Mouse (Mus musculus): ENCODE results near the gene Ssbp3. TPM values are rescaled to one million over a fixed set of nuclear protein-coding genes. Genes with fewer than 3 reads are reported as not detected.

Gene Ssbp3
- total RNA-seq, 2 experiments from 2014 or later, result 41.6 to 45.0 TPM

DNA sequence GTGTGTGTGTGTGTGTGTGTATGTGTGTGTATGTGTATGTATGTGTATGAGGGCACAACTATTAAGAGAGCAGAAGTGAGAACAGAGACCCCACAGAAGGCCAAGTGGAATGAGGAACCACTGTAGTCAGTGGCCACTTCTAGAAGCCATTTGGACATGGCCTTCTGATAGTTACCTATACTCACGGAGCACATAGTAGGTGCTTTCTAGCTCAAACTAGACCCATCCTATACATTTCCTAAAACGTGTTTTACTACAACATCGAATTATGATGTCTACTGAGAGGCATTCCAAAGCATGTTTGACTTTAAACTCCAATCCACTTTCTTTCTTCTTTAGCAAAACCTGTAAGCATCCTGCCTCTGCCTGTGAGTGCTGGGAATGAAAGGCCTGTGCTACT, 4.6 kb upstream of the Ssbp3 start:
- intact Hi-C loops (cut with DNase I), result no loop called here

DNA sequence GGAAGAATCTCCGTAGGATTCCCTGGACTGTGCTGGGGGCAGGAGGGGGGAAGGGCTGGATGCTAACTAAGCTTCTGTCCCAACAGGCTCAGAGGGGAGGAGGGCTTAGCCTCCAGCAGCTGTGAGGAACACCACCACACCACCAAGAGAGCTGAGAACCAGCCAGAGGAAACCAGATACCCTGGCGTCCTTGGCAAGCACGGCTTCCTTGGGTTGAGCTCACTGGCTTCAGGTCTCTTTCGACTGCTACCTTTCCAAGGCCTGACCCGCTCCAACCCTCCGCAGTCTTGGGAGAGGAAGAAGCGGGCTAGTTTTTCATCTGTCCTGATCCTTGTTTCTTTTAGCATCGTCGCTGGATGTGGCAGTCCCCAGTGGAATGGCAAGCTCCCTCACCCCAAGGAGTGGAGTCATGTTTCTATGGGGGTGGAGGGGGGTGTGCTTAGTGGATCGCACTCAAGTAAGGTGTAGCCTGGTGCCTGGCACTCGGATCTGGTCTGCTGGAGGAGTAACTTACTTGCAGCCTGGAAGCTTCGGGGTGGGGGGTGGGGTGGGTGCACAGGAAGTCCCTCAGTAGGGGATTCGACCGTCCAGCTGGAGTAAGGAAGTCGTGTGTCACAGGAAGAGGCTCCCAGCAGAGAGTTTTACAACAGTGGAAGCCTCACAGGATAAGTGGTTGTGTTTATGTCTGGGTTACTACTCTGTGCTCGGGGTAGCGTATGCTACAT, 2.6 kb upstream of the Ssbp3 start:
- peak; percentile 23 for DNase-seq (ENCODE audit: low spot score)
- intact Hi-C loops (cut with DNase I), result no loop called here

More for the DNA sequence above, 4.6 kb upstream of the Ssbp3 start:
- no peak for DNase-seq (ENCODE audit: low spot score)

DNA sequence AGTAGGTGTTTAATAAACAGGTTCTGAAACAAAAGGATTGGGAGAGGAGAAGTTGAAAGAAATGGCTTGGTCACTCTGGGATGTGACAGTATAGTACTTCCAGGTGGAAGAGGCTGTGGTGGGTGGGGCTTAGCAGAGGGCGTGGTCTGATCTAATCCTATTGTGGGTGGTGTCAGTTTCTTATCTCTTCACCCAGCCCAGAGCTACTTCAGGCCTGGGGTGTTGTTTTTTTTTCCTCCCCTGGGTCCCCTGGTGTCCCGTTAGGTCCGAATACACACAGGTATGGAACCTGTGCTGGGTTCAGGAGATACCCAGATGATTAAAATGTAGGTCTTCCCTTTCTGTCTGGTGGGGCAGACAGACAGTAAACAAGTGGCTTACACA, 2.1 kb upstream of the Ssbp3 start:
- DNase-seq (ENCODE audit: low spot score), result peak; percentile 49
- intact Hi-C loops (cut with DNase I), result no loop called here

DNA sequence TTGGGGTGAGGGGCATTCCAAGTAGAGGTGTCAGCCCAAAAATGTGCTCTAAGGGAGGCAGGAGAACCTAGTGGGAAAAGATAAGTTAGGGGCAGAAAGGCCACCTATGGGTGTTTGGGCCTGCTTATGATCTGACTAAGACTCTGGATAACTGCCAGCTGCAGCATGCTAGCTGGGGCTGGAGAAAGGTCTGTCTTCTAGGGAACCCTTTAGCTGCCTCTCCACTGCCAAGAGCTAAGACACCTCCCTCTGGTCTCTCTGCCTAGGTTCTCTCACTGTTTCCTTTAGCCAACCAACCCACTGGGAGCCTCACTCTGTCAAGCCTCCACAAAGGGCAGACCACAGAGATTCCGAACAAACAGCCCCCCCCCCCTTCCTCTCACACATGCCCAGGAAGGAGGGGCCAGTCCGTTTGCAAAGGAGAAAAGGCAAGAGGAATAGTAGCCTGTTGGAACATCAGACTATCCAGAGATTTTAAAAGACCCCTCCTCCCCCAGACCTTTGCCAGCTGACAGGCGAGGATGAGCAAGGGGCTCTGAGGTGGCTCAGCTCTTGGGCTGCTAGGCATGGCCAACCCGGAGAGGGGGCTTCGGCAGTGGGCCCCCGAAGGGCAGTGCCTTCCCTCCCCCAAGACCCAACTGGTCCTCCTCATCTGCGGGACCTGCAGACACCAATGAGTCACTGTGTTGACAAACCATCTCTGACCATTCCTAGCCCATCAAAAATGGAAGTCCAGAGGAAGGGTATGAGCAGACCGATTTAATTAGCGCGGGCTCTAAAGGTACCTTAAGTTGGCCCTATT, 1.4 kb upstream of the Ssbp3 start:
- intact Hi-C loops (cut with DNase I), result loop anchor here (1.0 kb wide), 1 partner anchor 69 kb away; no protein-coding TSS in a partner anchor

DNA sequence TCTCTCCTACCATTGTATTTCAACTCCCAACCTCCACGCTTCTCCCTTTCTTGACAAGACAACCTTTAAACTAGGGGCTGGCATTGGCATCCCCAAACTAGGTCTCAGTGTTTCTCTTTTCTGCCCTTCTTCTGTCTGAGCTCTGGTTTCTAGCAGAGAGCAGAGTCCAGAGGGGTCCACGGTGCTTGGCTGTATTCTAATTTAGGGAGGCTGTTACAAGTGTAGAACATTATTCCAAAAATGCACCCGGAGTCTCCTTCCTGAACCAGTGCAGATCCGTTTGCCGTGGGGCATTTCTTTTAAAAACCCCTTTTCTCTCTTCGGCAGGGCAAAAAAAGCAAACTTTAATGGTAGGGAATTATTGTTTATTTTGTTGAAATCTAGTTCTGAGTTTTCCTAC, 704 bp upstream of the Ssbp3 start:
- intact Hi-C loops (cut with DNase I), result loop anchor here (1.0 to 5.0 kb wide), 4 partner anchors 69 to 253 kb away; partner anchors contain the start of genes Cyb5rl and Mrpl37
- no peak for DNase-seq (ENCODE audit: low spot score)

More for the DNA sequence above, 1.4 kb upstream of the Ssbp3 start:
- peak; percentile 48 for DNase-seq (ENCODE audit: low spot score)

DNA sequence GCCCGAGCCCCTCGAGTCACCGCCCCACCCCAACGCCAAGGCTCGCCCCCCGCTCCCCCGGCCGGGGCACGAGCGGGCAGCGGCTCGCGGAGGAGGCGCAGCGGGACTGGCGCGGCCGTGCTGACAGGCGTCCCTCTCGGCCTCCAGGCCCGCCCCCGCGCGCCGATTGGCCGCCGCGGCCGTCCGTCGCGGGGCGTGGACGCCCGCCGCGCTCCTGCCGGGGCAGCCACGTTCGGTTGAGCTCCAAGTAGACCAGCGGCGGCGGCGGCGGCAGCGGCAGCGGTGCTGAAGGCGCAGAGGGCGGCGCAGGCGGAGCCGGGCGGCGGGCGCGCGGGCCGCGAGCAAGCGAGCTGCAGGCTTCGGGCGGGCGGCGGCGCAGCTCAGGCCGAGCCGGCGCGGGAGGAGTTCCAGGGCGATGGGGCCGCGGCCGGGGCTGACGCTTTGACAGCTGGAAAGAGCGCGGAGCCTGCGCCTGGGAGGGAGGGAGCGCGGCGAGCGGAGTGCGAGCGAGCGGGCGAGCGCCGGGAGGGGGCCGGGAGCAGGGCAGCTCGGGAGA, 823 bp downstream of the Ssbp3 start:
- peak; percentile 94 for DNase-seq (ENCODE audit: low spot score)

DNA sequence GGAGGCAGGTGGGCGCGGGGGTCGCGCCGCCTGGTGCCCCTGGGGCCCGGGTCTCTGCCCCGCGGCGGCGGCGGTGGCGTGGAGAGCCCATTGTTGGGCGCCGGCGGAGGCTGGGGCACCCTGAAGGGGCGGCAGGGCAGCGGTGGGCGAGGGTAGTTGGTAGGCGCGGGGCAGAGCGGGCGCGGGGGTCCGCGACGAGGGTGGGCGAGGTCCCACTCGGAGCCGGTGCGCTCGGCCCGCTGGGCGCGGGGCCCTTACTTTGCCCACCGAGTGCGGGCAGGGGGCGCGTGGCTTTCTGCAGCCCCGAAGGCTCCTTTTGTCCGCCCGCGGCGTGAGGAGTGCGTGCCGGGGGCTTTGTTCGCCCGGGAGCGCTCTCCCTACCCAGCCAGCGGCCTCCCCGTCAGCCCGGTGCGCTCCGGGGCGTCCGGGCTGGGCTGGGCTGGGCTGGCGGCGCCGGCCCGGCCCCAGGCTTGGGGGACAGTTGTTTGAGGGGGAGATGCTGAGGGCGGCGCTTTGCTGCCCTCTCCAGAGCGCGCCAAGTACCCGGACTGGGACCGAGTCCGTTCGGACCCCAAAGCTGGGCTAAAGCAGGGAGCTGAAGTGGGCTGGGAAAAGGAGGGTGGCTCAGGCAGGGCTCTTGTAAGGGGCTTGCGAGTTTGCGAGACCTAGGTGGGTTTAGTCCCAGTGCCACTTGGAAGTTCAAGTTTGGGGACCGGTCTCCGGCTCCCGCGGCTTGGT, 1.6 kb downstream of the Ssbp3 start:
- DNase-seq (ENCODE audit: low spot score), result no peak
- intact Hi-C loops (cut with DNase I), result loop anchor here (2.0 to 5.0 kb wide), 3 partner anchors 77 to 250 kb away; partner anchors contain the start of genes Cyb5rl and Mrpl37

More for the DNA sequence above, 823 bp downstream of the Ssbp3 start:
- intact Hi-C loops (cut with DNase I), result loop anchor here (2.0 to 5.0 kb wide), 3 partner anchors 77 to 251 kb away; partner anchors contain the start of genes Cyb5rl and Mrpl37

DNA sequence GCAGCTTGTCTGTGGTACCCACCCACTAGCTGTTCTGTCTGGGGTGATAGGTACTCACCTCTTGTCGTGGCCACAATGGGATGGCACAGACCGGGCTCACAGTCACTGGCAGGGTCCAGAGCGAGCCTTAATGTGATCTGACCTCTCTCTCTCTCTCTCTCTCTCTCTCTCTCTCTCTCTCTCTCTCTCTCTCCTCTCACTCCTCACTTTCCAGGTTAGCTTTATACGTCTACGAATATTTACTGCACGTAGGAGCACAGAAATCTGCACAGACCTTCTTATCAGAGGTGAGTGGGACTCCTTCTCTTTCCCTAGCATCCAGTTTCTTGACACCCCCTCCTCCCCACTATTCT, 2.2 kb downstream of the Ssbp3 start:
- DNase-seq (ENCODE audit: low spot score), result no peak
- intact Hi-C loops (cut with DNase I), result loop anchor here (5.0 kb wide), 2 partner anchors 155 to 250 kb away; partner anchors contain the start of genes Cyb5rl and Mrpl37

DNA sequence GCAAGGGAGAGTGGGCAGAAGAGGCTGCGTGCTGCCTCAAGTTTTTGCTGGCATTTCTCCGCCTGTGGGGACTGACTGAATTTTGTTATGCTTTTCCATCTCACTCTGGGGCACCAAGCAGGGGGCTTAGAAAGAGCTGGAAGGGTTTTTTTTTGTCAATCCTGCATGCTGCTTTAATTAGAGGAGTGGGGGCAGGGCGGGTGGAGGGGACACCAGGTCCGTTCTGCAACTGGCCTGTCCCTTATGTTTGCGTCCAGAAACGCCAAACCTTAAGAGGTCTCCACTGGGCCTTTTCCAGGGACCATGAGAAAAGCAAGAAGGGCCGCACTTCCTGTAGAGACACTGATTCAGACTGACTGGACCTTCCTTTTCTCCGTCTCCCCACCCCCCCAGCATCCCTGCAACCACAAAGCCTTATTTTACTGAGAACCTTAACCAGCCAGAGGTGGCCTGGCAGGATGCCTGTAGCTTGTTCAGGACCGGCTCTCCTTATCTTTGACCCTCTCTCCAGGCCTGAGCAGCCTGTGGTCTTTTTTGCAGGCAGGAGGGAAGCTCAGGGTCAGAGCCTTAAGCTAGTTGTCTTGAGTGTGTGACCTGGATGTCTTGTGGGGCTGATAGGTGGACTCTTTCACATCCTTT, 3.0 kb downstream of the Ssbp3 start:
- DNase-seq (ENCODE audit: low spot score), result no peak
- intact Hi-C loops (cut with DNase I), result loop anchor here (5.0 kb wide), 2 partner anchors 154 to 249 kb away; partner anchors contain the start of genes Cyb5rl and Mrpl37

DNA sequence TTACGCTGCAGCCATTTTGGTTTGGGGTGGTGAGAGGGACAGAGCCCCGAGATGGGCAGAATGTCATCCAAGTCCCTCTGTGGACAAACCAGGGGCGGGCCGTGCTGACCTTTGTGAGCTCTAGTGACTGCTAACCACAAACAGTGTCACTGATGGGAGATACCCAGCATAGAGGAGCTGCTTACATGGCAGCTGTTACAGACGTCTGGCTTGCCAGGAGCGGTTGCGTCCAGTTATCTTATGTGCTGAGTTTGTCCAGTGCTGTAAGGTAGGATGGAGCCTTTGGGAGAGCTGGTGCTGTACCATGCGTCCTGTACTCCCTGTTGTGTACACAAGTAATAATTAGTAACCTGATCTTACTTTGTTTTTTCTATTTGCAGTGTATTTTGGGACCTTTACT, 4.8 kb downstream of the Ssbp3 start:
- intact Hi-C loops (cut with DNase I), result no loop called here
- no peak for DNase-seq (ENCODE audit: low spot score)

DNA sequence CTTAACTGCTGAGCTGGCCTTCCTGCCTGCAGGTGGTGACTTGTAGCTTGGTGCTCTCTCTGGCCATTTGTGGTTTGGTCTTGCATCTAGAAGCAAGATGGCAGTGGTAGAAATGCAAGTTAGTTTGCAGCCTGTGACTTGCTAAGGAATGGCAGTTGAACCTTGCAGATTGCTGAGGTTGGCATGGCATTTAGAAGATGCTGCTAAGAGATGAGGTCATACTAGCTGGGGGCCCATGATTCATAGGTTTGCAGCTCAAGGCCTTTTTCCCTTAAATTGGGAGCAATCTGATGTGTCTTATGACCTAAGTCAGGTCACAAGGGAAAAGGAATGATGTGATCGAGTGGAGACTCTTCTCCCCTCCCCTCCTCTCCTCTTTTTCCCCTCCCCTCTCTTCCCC, 7.8 kb downstream of the Ssbp3 start:
- intact Hi-C loops (cut with DNase I), result no loop called here
- DNase-seq (ENCODE audit: low spot score), result no peak

DNA sequence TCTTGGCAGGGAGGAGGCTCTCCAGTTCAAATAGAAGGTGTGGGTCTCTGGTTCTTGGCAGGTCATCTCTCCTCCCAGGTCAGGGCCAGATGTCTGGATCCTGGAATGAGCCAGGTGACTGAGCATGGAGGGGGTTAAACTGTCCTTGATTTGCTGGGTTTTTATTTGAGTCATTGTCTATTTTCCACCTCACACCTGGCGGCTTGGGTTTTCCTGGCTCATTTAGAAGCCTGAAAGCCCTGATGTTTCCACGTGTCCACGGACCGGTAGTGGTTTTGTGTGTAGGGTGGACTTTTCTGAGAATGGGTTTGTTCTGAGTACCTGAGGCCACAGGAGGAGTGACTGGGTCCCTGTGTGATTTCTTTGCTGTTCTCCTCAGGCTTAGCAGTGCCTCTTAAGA, 9.6 kb downstream of the Ssbp3 start:
- intact Hi-C loops (cut with DNase I), result no loop called here
- no peak for DNase-seq (ENCODE audit: low spot score)

DNA sequence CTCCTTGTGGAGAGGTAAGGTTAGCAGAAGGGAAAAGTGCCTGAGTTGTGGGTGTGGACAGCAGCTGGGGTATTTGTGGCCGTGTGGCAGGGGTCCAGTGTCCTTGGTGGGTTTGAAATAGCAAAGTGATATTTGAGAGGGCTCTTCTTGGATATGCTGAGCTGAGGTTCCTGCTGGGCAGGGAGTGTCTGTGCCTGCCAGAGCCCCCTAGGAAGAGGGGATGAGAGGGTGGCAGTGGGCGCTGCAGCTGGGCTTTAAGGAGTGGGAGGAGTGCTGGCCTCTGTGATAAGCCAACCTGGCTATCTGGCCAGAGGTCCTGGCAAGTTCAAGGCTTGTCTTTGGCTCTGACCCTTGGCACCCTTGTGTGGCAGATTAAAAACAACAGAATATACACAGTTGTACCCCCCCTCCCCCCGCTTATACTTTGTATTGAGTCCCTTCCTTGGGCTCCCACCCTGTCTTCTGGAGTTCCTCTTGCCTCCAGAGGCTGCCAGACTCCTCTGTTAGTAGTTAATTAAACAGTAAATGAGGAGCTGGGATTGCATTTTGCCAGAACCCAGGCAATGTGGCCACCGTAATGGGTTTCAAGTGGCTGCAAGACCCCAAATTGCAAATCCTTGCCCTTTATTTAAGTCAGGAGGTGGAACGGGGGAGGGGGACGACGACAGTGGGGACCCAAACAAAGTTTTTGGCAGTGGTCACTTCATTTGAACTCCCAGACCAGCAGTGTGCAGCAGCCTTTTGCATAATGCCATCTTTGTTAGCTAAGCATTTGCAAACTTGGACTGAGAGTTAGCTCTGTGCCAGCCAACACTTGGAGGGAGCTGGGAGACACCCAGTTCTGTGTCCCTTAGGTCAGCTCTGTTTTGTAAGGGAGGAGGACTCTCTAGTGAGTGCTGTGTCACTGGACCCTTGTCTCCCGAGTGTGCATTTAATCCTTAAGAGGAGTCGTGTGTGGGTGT, 11.2 kb downstream of the Ssbp3 start:
- DNase-seq (ENCODE audit: low spot score), result no peak
- intact Hi-C loops (cut with DNase I), result no loop called here

DNA sequence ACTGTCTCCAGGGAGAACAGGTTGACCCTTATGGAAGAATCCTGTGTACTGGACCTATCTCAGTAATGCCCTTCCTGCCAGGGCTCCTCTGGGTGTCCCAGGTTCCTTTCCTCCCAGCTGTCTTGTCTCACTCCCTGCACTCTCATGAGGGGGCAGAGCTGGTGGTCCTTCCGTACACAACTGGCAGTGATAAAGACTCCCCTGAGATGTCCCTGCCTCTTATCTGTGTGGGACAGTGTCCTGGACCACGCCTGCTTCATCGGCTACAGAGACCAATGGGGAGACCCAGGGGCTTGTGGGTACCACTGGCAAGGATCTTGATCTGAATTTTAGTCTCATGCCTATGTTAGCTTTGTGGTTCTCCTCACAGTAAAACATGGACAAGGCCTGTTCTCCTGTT, 12.4 kb downstream of the Ssbp3 start:
- intact Hi-C loops (cut with DNase I), result no loop called here
- no peak for DNase-seq (ENCODE audit: low spot score)

DNA sequence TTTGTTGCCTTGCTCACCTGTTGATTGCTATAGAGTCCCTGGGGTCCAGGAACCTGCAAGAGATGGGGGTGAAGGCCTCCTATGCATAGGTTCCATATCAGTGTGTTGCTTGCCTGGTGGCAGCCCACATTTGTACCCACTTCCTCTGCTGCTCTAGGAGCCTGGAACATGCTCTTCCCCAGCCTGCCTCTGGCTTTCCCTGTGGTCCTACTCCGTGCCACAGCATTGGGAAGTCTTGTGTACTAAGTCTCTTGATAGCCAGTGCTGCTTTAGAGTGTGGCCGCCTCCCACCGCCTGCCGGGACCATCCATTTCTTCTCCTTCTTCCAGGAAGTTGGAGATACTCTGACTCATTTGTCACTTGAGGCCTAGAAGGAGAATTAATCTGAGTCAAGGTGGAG, 13.7 kb downstream of the Ssbp3 start:
- no peak for DNase-seq (ENCODE audit: low spot score)
- intact Hi-C loops (cut with DNase I), result no loop called here

DNA sequence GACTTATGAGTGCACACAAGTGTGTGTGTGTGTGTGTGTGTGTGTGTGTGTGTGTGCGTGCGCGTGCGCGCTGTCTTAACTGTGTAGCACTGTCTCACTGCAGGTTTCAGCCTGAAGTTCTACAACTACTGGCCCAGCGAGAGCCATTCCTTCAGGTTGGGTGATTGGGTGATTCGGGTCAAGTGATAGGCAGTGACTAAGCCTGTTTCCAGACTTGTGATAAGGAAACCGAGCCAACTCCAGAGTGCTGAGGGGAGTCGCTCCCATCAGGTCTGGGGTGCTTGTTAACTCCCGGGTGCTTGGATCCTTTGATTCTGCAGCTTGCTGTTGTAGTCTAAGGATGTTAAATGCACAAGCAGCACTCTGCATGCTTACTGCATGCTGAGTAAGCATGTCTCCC, 14.4 kb downstream of the Ssbp3 start:
- intact Hi-C loops (cut with DNase I), result no loop called here
- DNase-seq (ENCODE audit: low spot score), result no peak

DNA sequence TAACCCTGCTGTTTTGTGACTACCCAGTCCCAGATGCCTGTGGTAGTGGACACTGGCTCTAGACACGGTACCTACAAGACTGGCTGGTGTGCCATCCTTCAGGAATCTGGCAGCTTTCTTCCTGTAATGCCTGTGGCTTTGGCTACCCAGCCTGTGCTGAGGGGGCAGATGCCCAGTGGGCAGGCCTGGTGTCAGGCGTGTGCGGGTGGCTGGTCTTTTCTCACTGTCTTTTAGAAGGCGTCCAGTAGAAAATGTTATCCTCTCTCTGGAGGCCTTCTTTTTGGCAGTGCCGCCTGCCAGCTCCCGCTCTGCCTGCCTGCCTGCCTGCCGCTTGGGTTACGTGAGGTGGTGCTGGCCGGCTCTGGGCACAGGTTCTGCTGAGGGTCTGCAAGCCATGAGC, 15.9 kb downstream of the Ssbp3 start:
- no peak for DNase-seq (ENCODE audit: low spot score)
- intact Hi-C loops (cut with DNase I), result no loop called here

DNA sequence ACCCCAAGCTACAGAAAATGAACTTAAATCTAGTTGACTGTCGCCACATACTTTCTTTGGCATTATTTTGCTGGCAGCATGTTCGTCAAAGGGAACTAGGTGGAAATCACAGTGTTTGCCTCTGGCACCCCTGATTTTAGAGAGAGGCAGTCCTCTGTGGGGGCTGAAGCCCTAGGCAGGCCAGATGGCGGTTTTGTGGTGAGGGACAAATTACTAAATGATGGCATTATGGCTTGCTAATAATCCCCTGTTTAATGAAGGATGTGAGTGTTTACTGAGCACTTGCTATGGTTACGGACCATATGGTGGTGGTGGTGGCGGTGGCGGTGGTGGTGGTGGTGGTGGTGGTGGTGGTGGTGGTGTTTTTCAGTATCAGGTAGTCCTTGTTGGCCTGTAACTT, 16.5 kb downstream of the Ssbp3 start:
- intact Hi-C loops (cut with DNase I), result no loop called here
- no peak for DNase-seq (ENCODE audit: low spot score)
